Mouse (Mus musculus) liver (tissue): Measurements from ENCODE around the gene Hspa12b.

ENCODE experiments used
- DNase-seq: peaks from one replicate; pipeline ENCODE4 v3.0.0-alpha.2; 2020; ENCODE audit warnings: mixed read lengths

Gene Hspa12b

DNA sequence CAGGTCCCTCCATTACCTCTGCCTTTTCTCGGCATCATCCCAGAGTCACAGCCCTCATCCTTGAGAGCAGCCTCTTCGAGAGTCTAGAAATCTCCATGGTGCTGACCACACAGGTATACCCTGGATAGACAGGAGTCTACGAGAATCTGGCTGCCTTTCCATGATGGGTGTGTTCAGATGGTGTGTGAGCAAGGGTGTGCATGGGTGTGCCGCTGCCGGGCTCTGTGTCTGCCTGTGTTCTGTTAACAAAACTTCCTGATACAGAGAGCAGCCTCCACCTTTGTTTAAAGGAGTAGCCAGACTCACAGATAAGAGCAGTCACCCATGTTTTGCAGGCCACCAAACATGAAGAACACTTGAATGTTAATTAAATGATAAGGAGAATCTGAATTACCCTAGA lies 2.8 kb downstream of the Hspa12b start:
- DNase-seq, result peak; percentile 81

GRCm38 (mm10) chr2:131130849-131131248 lies 3.8 kb downstream of the Hspa12b start:
- no peak for DNase-seq

- no peak for DNase-seq
These were observed 5.2 kb downstream of the Hspa12b start for GRCm38 (mm10) chr2:131132111-131132888.

DNA sequence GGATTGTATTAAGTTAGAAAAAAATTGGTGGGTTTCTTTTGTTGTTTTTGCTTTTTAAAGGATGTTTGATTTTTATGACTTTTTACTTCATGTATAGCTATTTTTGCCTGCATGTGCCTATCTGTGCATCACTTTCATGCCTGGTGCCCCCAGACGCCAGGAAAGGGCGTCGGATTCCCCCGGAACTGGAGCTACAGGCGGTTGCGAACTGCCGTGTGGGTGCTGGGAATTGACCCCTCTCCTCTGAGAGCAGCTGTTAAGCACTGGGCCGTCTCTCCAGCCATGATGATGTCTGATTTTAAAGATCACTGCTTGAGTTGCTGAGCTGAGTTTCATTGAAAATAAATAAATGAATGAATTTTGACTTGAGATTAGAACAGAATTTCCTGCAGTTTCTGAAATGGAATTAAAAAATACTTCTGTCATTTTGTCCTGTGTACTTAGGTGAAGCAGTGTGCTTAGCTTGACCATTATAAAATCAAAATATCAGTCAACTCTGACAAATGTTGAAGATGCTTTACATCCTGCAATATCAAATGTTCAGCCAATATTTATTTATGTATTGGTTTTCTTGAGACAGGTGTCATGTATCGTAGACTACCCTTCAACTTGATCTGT lies 6.0 kb downstream of the Hspa12b start, which contains the start of gene Gm11037:
Gm11037 (plus strand) TSS at position 568 of the 618 bp plus-strand sequence.
- DNase-seq, result no peak

GRCm38 (mm10) chr2:131134381-131134780 lies 7.3 kb downstream of the Hspa12b start:
- DNase-seq, result peak; percentile 27

- peak; percentile 36 for DNase-seq
These were observed 7.8 kb downstream of the Hspa12b start for GRCm38 (mm10) chr2:131134826-131135400.

DNA sequence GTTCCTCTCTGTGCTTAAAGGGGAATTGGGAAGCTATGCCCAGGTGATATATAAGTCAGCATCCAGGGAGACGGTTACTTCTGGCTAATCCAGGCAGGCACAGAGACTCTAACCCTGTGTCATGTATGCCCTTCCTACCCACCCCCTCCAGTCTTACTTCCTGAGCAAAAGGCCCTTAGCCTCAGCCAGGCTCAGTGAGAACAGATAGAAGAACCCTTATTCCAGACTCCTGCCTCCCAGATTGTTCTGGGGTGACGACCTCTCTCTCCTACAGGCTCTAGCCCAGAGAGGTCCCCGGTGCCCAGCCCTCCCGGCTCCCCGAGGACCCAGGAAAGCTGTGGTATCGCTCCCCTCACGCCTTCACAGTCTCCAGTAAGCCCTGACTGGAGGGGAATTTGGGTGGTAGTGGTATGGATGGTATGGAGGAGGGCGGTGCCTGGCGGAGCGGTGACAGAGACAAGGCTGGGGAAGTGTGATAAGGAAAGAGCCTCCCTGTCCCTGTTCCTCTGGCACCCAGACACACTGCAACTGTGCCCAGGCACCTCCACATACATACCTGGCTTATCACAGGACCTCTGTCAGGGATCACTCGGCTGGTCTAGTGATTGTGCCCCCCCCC lies 8.6 kb downstream of the Hspa12b start:
- peak; percentile 93 for DNase-seq

DNA sequence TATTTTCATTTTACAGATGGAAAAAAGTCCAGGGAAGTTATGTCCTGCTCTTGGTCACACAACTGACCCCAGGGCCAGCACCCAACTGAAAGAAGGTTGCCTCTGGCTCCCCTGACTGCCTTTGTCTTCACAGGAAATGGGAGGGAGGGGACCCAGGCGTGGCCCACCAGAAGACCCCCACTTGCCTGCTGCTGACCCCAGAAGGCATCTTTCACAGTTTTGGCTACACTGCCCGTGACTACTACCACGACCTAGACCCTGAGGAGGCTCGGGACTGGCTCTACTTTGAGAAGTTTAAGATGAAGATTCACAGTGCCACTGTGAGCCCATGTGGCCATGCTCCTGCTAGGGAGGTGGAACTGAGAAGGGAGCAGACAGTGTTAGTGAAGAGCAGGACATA lies 11.2 kb downstream of the Hspa12b start:
- DNase-seq, result no peak

DNA sequence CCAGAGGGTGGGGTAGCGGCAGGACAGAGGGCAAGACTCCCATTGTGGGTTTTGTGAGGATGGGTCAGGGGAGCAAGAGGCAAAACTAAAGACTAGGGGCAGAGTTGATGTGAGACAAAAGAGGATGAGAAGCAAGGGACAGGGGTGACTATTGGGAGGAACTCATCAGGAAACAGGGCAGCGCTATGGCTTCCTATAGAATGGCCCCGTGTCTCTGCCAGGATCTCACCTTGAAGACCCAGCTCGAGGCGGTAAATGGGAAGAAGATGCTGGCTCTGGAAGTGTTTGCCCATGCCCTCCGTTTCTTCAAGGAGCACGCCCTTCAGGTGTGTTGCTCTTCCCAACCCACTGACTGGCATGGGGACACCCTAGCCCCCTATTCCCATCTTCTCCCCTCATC lies 11.7 kb downstream of the Hspa12b start:
- no peak for DNase-seq

- no peak for DNase-seq
These were observed 12.2 kb downstream of the Hspa12b start for GRCm38 (mm10) chr2:131139287-131139686.

DNA sequence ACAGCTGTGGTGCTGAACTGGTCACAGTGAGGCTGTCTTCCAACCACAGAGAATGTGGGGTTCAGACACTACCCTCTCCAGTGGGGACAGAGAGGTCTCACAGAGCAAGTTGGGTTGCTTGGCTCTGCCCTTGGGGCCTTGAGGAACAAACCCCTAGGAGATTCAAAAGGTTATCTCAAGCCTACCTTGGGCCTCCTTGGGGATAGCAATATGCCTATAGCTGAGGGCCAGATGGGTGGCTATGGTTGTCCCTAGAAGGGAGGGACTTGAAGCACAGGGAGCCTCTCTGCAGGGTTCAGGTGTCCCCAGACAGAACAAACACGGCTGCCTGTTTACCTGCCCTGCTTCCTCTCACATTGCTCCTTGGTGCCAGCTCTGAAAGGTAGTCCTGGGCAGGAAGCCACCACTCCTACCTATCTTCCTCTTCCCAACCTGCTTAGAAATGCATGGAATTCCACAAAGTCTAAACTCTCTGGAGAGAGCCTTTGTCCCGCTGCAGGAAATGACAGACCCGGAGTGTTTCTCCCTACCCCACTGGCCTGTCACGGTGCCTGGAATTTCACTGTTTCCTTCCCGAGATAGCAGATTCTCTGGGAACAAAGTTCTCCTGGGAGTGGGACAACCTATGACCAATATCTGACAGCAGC lies 12.9 kb downstream of the Hspa12b start:
- peak; percentile 3 for DNase-seq

GRCm38 (mm10) chr2:131140533-131140905 lies 13.4 kb downstream of the Hspa12b start:
- no peak for DNase-seq

GRCm38 (mm10) chr2:131141336-131141986 lies 14.4 kb downstream of the Hspa12b start:
- DNase-seq, result no peak

DNA sequence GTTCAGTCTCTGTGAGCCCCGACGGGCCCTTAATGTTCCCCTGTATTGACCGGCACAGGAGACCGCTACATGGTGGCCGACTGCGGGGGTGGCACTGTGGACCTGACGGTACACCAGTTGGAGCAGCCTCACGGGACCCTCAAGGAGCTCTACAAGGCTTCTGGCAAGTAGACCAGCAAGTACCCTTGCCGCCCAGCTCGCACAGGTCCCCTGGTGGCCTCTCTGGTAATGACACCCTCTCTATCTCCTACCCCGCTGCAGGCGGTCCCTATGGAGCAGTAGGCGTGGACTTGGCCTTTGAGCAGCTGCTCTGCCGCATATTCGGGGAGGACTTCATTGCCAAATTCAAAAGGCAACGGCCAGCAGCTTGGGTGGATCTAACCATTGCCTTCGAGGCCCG lies 15.5 kb downstream of the Hspa12b start:
- peak; percentile 91 for DNase-seq

DNA sequence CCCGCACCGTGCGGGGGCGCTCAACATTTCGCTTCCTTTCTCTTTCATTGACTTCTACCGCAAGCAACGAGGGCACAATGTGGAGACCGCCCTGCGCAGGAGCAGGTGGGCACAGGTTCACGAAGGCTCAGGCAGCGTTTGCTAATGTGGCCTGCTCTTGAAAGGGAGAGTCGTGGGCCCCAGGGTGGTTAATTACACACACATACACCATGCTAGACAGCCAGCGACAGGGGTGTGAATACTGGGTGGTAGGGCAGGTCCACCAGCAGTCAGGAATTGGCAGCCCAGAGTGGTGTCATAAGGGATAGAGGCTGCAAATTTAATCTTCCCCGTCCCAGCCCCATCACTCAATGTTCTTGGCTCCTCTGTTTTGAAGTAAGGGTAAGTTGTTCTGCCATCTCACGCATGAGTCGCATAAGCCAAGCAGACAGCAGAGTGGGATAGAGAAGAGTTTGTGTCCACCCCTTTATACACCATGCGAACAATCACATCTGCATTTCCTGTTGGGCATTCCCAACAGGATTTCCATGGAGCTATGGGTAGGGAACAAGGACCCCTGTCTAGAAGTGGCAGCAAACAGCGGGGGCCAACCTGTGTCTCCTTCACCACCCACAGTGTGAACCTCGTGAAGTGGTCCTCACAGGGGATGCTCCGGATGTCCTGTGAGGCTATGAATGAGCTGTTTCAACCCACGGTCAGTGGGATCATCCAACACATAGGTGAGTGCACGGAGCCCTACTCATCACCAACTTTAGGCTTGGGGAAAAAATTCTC lies 16.1 kb downstream of the Hspa12b start:
- no peak for DNase-seq

DNA sequence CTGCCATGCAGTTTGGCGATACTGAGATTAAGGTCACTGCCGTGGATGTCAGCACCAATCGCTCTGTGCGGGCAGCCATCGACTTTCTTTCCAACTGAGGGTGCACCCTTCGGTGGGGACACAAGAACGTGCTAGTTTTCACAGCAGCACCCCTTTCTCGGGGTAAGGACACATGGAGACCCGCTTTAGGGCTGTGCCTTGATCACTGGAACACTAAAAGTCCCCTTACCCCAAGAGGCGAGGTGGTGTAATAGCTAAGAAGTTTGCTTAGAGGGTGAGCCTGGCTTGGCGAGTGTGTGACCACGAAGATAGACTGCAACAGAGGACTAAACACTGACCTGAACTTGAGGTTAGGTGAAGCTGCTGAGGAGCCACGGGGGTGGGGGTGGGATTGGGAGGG lies 18.0 kb downstream of the Hspa12b start:
- no peak for DNase-seq

DNA sequence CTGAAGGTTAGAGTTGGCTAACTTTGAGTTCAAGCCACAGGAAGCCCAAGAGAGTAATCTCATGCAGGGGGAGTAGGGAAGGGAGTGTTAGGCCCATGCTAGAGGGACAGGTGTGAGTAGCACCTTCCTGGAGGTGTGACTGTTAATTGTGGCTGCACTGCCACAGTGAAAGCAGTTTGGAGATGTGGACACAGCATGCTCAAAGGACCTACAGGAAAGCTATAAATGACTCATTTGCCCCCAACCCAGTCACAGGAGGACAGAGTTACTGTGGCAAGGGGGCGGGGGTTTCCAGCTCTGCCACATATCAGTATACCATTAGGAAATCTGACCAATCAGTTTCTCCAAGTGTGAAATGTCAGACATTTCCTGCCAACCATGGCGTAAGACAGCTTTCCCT lies 18.5 kb downstream of the Hspa12b start:
- no peak for DNase-seq

DNA sequence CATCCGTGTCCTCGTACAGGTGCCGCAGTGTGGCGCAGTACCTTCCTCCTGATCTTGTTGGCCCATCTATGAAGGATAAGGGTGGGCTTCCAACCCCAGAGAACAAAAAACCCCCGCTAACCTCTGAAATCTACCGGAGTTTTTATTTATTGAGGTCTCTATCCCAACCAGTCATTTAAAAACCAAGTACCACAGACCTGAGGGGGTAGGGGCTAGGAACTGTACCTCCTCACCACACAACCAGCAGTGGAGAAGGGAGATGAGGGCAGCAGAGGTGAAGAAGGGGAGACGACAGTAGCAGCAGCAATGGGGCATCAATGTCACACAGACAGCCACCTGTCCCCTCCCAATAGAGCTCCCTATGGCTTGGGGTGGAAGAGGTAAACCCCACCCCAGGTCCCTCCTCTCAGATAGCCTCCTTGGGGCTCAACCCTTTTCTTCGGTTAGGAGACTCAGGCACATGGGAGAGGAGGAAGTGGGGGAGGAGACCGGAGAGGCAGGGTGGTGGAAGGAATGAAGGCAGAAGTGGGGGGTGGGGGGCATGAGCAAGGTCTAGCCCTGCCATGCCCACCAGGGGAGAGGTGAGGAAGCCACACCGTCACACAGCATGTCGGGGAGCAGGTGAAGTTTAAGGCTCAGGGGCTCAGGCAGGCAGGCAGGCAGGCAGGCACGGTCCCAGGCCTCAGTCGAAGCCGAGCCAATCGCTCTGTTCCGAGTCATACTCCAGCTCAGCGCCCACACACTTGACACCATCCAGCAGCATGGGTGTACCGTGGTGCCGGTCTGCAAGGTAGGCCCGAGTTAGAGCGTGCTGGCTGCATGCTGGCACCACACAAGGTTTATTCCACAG lies 19.3 kb downstream of the Hspa12b start:
- no peak for DNase-seq

- no peak for DNase-seq
These were observed 19.9 kb downstream of the Hspa12b start for GRCm38 (mm10) chr2:131147043-131147365.

GRCm38 (mm10) chr2:131148353-131149253 lies 21.5 kb downstream of the Hspa12b start:
- DNase-seq, result no peak
